Mouse (Mus musculus) ES-E14 (cell line): Measurements from ENCODE around the gene Hnf1b.

ENCODE experiments used
- CHD2 ChIP-seq: IDR thresholded peaks from 2 replicates; pipeline ENCODE4 v1.6.1; 2014; ENCODE audit warnings: mild to moderate bottlenecking, low read depth, low read length, inconsistent platforms
- HCFC1 ChIP-seq: IDR thresholded peaks from 2 replicates; pipeline ENCODE4 v1.6.1; 2012; ENCODE audit warnings: low read length, inconsistent platforms, borderline replicate concordance; ENCODE audit not compliant: insufficient read depth
- MAFK ChIP-seq: IDR thresholded peaks from 2 replicates; pipeline ENCODE4 v1.6.1; 2014; ENCODE audit warnings: mild to moderate bottlenecking, low read depth, low read length, inconsistent platforms; ENCODE audit not compliant: insufficient read depth
- ZNF384 ChIP-seq: IDR thresholded peaks from 2 replicates; pipeline ENCODE4 v1.6.1; 2012; ENCODE audit warnings: low read depth, low read length, inconsistent platforms

GRCm38 (mm10) chr11:83865286-83865685 lies 15.4 kb downstream of the Hnf1b start:
- TF ChIP-seq ZNF384 (no peak), CHD2 (no peak), MAFK (no peak), HCFC1 (no peak)
